Comparison of ENCODE assay signal across 8 mouse cellular contexts in the genomic region with DNA sequence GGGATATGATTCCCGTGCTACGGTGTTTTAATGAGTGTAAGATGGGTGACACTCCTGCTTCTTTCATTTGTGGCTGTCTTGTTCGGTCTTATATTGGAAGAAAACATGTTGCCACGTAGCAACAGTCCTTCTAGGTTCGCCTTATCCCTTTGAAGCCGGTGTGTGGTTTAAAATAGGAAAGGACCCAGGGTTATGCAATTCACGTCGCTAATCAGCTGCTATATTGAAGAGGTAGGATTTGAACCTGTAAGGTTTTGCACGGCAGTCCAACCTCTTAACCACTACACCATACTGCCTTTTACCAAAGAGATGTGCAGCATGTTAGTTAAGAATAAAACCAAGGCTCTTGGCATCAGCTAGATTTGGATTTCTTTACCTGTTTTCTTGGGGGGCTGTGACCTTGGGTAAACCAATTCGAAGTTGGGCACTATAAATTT. TPM values are rescaled to one million over a fixed set of nuclear protein-coding genes. Genes with fewer than 3 reads are reported as not detected.
DNase-seq lines count a peak whose midpoint lies in the region; ATAC-seq and TF ChIP-seq lines count a peak whose summit lies in the region.

No protein-coding gene starts in this region.

- peak overlapping the region; percentile 90 for H3K9ac ChIP-seq in heart, adult 2 months (ENCODE audit: low read depth, low read length)
- H3K9ac ChIP-seq in liver, adult 2 months (ENCODE audit: low read depth, low read length): peak overlapping the region; percentile 91

- H3K4me3 ChIP-seq in heart, adult 2 months: peak overlapping the region; percentile 96
- H3K4me3 ChIP-seq in kidney, adult 2 months (ENCODE audit: insufficient read depth, low read depth, low read length): peak overlapping the region; percentile 73
- H3K4me3 ChIP-seq in liver, adult 2 months (ENCODE audit: insufficient read depth, low read depth, low read length): peak overlapping the region; percentile 72; the same call in 1 of the 2 replicates

- DNase-seq in A20 (ENCODE audit: low read depth, low spot score) (peak; percentile 92), Patski (ENCODE audit: low read depth, low spot score) (peak; percentile 59)
- peak; percentile 61 to 74 for DNase-seq in heart, adult 2 months
- peak; percentile 88 for DNase-seq in kidney, adult 2 months
- peak; percentile 90 for DNase-seq in liver, adult 2 months (ENCODE audit: extremely low read depth, low read depth, low spot score)
- DNase-seq in thymus, adult 18-20 months: peak; percentile 19 to 62

- H3K79me2 ChIP-seq in heart, adult 2 months (replicated peaks; ENCODE audit: control insufficient read depth, insufficient read depth, low read length): no peaks in the 10 kb centered on the region
- H3K79me2 ChIP-seq in liver, adult 2 months (ENCODE audit: control insufficient read depth, insufficient read depth, low read length): peaks cover 9% of the 10 kb centered on the region; the same call in 1 of the 2 replicates

- TF ChIP-seq EP300 in heart, adult 2 months (IDR thresholded peaks at IDR 0.05; ENCODE audit: insufficient read depth, low read depth, low read length): no peak

- H3K27ac ChIP-seq in heart, adult 2 months: peak overlapping the region; percentile 73
- peak overlapping the region; percentile 20; the same call in 1 of the 2 replicates for H3K27ac ChIP-seq in kidney, adult 2 months (ENCODE audit: insufficient read depth, low read depth, low read length)
- H3K27ac ChIP-seq in liver, adult 2 months (replicated peaks; ENCODE audit: insufficient read depth, low read depth, low read length): peak overlapping the region; percentile 70

- no peak for TF ChIP-seq CTCF in Patski (IDR thresholded peaks at IDR 0.05)
- no peak for TF ChIP-seq CTCF in heart, adult 2 months (IDR thresholded peaks at IDR 0.05)
- TF ChIP-seq CTCF in kidney, adult 2 months (conservative IDR thresholded peaks at IDR 0.05; ENCODE audit: insufficient read depth, insufficient read length, low read depth, low read length): no peak
- no peak for TF ChIP-seq CTCF in liver, adult 2 months (IDR thresholded peaks at IDR 0.05; ENCODE audit: low read depth, low read length)

- TF ChIP-seq POLR2A in heart, adult 2 months (IDR thresholded peaks at IDR 0.05; ENCODE audit: insufficient read depth, low read depth, low read length): peak; percentile 45; the same call in 1 of the 2 replicates
- TF ChIP-seq POLR2A in kidney, adult 2 months (IDR thresholded peaks at IDR 0.05; ENCODE audit: low read depth, low read length): no peak
- no peak for TF ChIP-seq POLR2A in liver, adult 2 months (IDR thresholded peaks at IDR 0.05; ENCODE audit: extremely low read depth, insufficient read depth, low read length)

- WGBS in heart, adult 2 months: 6% methylated on average over 10 of the region's 10 CpGs
- WGBS in kidney, adult 2 months: 2% methylated on average over 10 of the region's 10 CpGs
- 4% methylated on average over 10 of the region's 10 CpGs for WGBS in liver, adult 2 months

- intact Hi-C loops in heart, adult 2 months (cut with DNase I): loop anchor here (10.0 kb wide), 2 partner anchors 244 to 284 kb away; a partner anchor contains a TSS

- POLR2A ChIA-PET in Patski (lab: Charles Lee): no interaction called here

- H3K36me3 ChIP-seq in heart, adult 2 months (ENCODE audit: control insufficient read depth, insufficient read depth, low read length): no peaks in the 10 kb centered on the region
- H3K36me3 ChIP-seq in kidney, adult 2 months (ENCODE audit: control insufficient read depth, insufficient read depth, low read length): no peaks in the 10 kb centered on the region
- 0 out of 2 replicates have a peak, but pooled peaks cover under 1% of the 10 kb centered on the region for H3K36me3 ChIP-seq in liver, adult 2 months (ENCODE audit: control insufficient read depth, insufficient read depth, low read length)

- CTCF ChIA-PET in Patski (lab: Charles Lee): interaction anchor here (0.9 kb wide), 1 partner anchor 249 kb away, joined by 3 read pairs; no protein-coding TSS in a partner anchor

- peak; percentile 42 for ATAC-seq in Patski
- peak; percentile 79 for ATAC-seq in common myeloid progenitor, adult 5-6 weeks (replicated peaks; ENCODE audit: low read depth, poor library complexity, severe bottlenecking)
- ATAC-seq in monocyte, adult 5-6 weeks (replicated peaks; ENCODE audit: insufficient number of reproducible peaks, low FRiP score, low TSS enrichment, poor library complexity, severe bottlenecking): peak; percentile 73

- no peaks in the 10 kb centered on the region for H3K27me3 ChIP-seq in Patski
- H3K27me3 ChIP-seq in heart, adult 2 months (ENCODE audit: control insufficient read depth, insufficient read depth, low read length): no peaks in the 10 kb centered on the region
- no peaks in the 10 kb centered on the region for H3K27me3 ChIP-seq in kidney, adult 2 months (replicated peaks; ENCODE audit: control insufficient read depth, insufficient read depth, low read length)
- no peaks in the 10 kb centered on the region for H3K27me3 ChIP-seq in liver, adult 2 months (ENCODE audit: control insufficient read depth, insufficient read depth, low read length)

- no peaks in the 10 kb centered on the region for H3K4me1 ChIP-seq in heart, adult 2 months (ENCODE audit: control insufficient read depth, insufficient read depth, low read length)
- peaks cover 3% of the 10 kb centered on the region; the same call in 1 of the 2 replicates for H3K4me1 ChIP-seq in kidney, adult 2 months (ENCODE audit: control insufficient read depth, insufficient read depth, low read length)
- H3K4me1 ChIP-seq in liver, adult 2 months (ENCODE audit: control insufficient read depth, insufficient read depth, low read length): no peaks in the 10 kb centered on the region; the same call in 1 of the 2 replicates

- in situ Hi-C loops in Patski (cut with MboI; ENCODE audit: low pct_unique_long_range_greater_than_20kb): loop anchor here (10.0 kb wide), 3 partner anchors 164 to 284 kb away; a partner anchor contains a TSS

RNA-seq across cellular contexts. Expression of a gene that starts 1.0 kb away (rescaled TPM):
- polyA plus RNA-seq in Patski (2021): 27.2 TPM
- total RNA-seq in common myeloid progenitor, adult 5-6 weeks (2017): 26.9 and 30.3 TPM in 2 replicates
- 1 to 10 TPM; 8.0 to 8.3 TPM for total RNA-seq in heart, adult 2 months (2021)
- 6.1 and 8.5 TPM in 2 replicates for polyA plus RNA-seq in heart, adult 2 months (2012; rRNA removed)
- polyA plus RNA-seq in kidney, adult 2 months (2012; rRNA removed): 25.9 and 26.9 TPM in 2 replicates
- 4.7 and 6.7 TPM in 2 replicates for total RNA-seq in liver, adult 2 months (2014; rRNA removed)
- polyA plus RNA-seq in liver, adult 2 months (2012; rRNA removed): 6.6 and 8.7 TPM in 2 replicates
- total RNA-seq in monocyte, adult 5-6 weeks (2017): 12.7 to 15.4 TPM (median 14.8 TPM) in 3 replicates

Comparison
In these comparisons a context has a peak if more than half of its experiments do, and no peak if none do; other contexts are left out.
1. Peak in every context shown above with its lines: DNase-seq, ATAC-seq, H3K4me3 ChIP-seq and H3K27ac ChIP-seq.
2. DNase-seq: peak in every context shown above with its lines; median percentile 92 in A20; 90 in liver, adult 2 months; 88 in kidney, adult 2 months; 68 in heart, adult 2 months; 59 in Patski; 40 in thymus, adult 18-20 months.
3. H3K27ac ChIP-seq: peak in every context shown above with its lines; median percentile 73 in heart, adult 2 months; 70 in liver, adult 2 months; 20 in kidney, adult 2 months.